Mouse (Mus musculus): ENCODE data around the gene Pkp4.

DNA sequence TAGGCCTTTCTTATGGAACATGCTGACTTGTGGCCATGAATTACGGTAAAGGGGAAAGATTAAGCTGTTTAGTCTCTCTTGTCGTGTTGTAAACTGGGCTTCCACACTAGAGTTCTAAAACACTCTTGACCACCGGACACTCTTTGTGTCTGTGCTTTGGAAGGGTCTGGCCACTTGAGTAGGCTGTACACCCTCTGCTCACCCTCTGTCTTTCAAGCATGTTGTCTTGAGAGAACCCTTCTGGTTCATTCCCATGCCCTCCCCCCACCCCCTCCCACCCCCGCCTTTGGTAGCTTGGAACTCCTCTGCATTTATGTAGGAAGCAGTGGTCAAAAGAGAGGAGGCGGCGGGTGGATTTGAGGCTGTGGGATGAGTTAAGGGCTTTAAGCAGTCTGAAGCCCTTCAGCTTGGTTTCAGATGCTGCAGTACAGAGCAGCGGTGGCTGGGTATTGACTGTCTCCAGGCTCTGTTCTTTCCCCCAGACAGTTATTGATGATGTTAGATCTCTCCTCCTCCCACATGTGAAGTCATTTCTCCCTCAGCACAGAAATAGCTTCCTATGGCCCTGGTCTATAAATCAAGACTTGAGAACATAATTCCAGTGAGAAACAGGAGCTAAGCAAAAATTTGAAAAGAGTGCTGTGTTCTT is 120.4 kb downstream of the Pkp4 start:
- TF ChIP-seq GATA1 (IDR thresholded peaks at IDR 0.05; ENCODE audit: borderline replicate concordance, low read length), result no peak
- no peak for TF ChIP-seq FLI1 (IDR thresholded peaks at IDR 0.05; ENCODE audit: low read length)
